Mouse (Mus musculus) heart, postnatal 0 days (tissue): ENCODE measurements at regions not wholly inside any gene's neighbourhood (a gene's known extent, or its start where the extent isn't known, plus 50 kb on each side); places are given as distances from the start of the nearest gene placed in this dataset.

ENCODE experiments used
- ATAC-seq: fragments of 200-750 bp; cut with Nextera tagmentation; 2 replicates; pipeline ENCODE4 v1.8.0; 2017; ENCODE audit warnings: low read depth, moderate number of reproducible peaks, moderate library complexity; ENCODE audit not compliant: insufficient read depth
- DNase-seq: peaks from one replicate; pipeline ENCODE4 v3.0.0-alpha.2; 2016; ENCODE audit warnings: low spot score
- H3K27ac ChIP-seq: fragments of 300-500 bp; sonication (generic); 2 replicates; pipeline ENCODE4 v1.5.1; 2014; ENCODE audit warnings: low read depth, mild to moderate bottlenecking
- H3K27me3 ChIP-seq: fragments of 300-500 bp; sonication (generic); 2 replicates; pipeline ENCODE4 v1.6.1; 2014; ENCODE audit warnings: low read length, mixed read lengths; ENCODE audit not compliant: control insufficient read depth, insufficient read depth
- H3K36me3 ChIP-seq: fragments of 300-500 bp; sonication (generic); replicated peaks from 2 replicates; pipeline ENCODE4 v1.6.1; 2014; ENCODE audit warnings: low read length, mixed read lengths; ENCODE audit not compliant: control insufficient read depth, insufficient read depth
- H3K4me1 ChIP-seq: fragments of 300-500 bp; sonication (generic); 2 replicates; pipeline ENCODE4 v1.6.1; 2014; ENCODE audit warnings: antibody characterized with exemption; ENCODE audit not compliant: control insufficient read depth, insufficient read depth
- H3K4me2 ChIP-seq: fragments of 300-500 bp; sonication (generic); 2 replicates; pipeline ENCODE4 v1.6.1; 2014; ENCODE audit warnings: low read depth, mild to moderate bottlenecking, low read length, moderate library complexity
- H3K4me3 ChIP-seq: fragments of 300-500 bp; sonication (generic); 2 replicates; pipeline ENCODE4 v1.5.1; 2014; ENCODE audit warnings: low read depth, low read length
- H3K9ac ChIP-seq: fragments of 300-500 bp; sonication (generic); replicated peaks from 2 replicates; pipeline ENCODE4 v1.6.1; 2014; ENCODE audit warnings: low read depth, low read length, mixed read lengths
- H3K9me3 ChIP-seq: fragments of 300-500 bp; sonication (generic); replicated peaks from 2 replicates; pipeline ENCODE4 v1.6.1; 2016; ENCODE audit warnings: low read length; ENCODE audit not compliant: control insufficient read depth
- CTCF ChIP-seq: IDR thresholded peaks from 2 replicates; pipeline ENCODE4 v1.5.1; 2016; ENCODE audit warnings: antibody characterized with exemption, control low read depth, low read depth
- EP300 ChIP-seq: IDR thresholded peaks from 2 replicates; pipeline ENCODE4 v1.6.1; 2016; ENCODE audit warnings: antibody characterized with exemption, low read depth
- WGBS: fragments of 180-500 bp; shearing (Covaris S2); extraction: QIAGEN DNeasy Blood & Tissue Kit; methylation state at CpG from one replicate; pipeline ENCODE4 v1.1.7; 2014; 5-methylcytosine and 5-hydroxymethylcytosine counted together

- peaks cover 11% of the 10 kb centered on the region; the same call in 1 of the 2 replicates for H3K4me1 ChIP-seq
- no peak overlapping the region for H3K9ac ChIP-seq
- under 1% methylated on average over 11 of the region's 11 CpGs for WGBS
- peak overlapping the region; percentile 45 for H3K4me3 ChIP-seq
- H3K9me3 ChIP-seq: no peaks in the 10 kb centered on the region
- peak overlapping the region; percentile 74 for H3K4me2 ChIP-seq
- peaks cover 23% of the 10 kb centered on the region for H3K27me3 ChIP-seq
- peak overlapping the region; percentile 92 for H3K27ac ChIP-seq
- DNase-seq (peak; percentile 99), ATAC-seq (peak; percentile 84)
- peak; percentile 69; the same call in 1 of the 2 replicates for TF ChIP-seq EP300
- TF ChIP-seq CTCF: peak; percentile 74
- no peaks in the 10 kb centered on the region for H3K36me3 ChIP-seq
Observed at GRCm38 (mm10) chr6:51170871-51171270, 261.6 kb upstream of the Nfe2l3 start.

DNA sequence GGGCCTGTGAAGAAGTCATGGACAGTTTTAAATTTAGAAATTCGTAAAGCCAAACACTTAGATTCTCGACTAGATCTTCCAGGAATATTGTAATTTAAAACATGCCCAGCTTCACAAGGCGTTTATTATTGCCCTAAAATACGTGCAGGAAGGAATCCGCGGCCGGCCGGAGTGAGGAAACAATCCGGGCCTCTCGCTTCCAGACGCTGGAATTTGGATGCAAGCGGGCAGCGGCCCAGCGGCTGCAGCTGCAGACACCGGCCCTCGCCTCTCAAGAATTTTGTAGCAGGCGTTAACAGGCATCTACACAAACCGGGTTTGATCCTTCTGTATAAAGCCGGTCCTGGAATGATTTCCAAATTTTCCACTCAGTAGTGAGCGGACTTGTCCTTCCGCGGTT lies 260.7 kb upstream of the Nfe2l3 start:
- Histone ChIP-seq H3K9me3 (no peaks in the 10 kb centered on the region), H3K4me2 (peak overlapping the region; percentile 78), H3K36me3 (no peaks in the 10 kb centered on the region), H3K9ac (peak overlapping the region; percentile 47), H3K4me1 (peaks cover 11% of the 10 kb centered on the region; the same call in 1 of the 2 replicates), H3K27me3 (peaks cover 32% of the 10 kb centered on the region), H3K4me3 (peak overlapping the region; percentile 48), H3K27ac (peak overlapping the region; percentile 82)
- TF ChIP-seq CTCF (no peak), EP300 (no peak)
- DNase-seq (peak; percentile 72), ATAC-seq (no peak)
- WGBS: 2% methylated on average over 22 of the region's 22 CpGs

DNA sequence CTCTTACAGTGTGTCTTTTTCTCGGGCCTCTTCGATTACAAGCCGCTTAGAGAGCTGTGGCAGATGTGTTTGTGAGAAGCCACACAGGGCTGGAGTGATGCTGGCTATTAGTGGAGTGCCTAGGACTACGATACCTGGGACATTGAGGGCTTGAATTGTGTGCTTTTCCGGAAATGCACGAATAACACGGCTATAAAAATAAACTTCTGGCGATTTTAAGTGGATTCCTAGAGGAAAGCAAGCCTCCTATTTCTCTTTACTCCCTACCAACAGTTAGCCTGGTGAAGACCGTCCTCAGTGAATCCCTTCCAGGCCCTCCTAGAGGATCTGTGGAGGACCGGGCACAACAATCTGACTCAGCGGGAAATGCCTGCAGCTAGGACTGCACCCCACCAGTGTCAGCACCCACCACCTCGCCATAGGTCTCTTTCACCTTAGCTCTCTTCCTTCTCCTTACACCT lies 260.1 kb upstream of the Nfe2l3 start:
- peak overlapping the region; percentile 48 for H3K4me3 ChIP-seq
- peak overlapping the region; percentile 78 for H3K4me2 ChIP-seq
- H3K4me1 ChIP-seq: peaks cover 11% of the 10 kb centered on the region; the same call in 1 of the 2 replicates
- ATAC-seq (peak; percentile 8; the same call in 1 of the 2 replicates), DNase-seq (peak; percentile 32)
- peak overlapping the region; percentile 47 for H3K9ac ChIP-seq
- no peak for TF ChIP-seq EP300
- no peak for TF ChIP-seq CTCF
- no peaks in the 10 kb centered on the region for H3K36me3 ChIP-seq
- peak overlapping the region; percentile 82 for H3K27ac ChIP-seq
- H3K9me3 ChIP-seq: no peaks in the 10 kb centered on the region
- H3K27me3 ChIP-seq: peaks cover 38% of the 10 kb centered on the region
- WGBS: 8% methylated on average over 12 of the region's 12 CpGs

DNA sequence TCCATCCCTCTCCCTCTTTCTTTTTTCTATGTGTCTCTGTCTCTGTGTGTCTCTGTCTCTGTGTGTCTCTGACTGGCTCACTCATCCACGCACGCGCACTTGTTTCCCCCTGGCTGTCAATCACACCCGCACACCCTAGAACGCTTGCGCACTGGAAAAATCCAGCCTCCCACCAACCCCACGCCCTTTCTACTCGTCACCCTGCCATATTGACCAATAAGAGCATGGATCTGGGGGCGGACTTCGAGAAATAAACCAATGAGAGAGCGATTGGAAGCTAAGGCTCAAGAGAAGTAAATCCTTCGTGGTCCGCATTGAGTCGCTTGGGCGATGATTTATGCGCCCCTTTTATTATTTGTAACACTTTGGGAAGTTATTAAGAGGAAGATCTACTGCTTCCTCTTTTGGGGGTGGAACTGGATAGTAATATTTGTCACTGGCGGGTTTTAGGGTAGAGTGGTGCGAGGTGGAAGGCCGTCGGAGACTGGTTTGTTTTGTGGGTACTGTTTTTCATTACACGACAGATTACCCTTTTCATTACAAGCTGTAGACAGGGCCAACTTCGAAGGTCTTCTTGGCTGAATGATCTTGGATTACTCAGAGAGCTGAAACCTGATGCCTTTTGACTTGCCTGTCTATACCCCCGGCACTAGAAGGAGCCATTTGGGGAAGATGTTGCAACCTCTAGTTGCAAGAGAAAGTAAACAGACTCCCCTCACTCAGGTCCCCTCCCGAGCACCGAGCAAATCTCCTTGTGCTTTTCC lies 259.4 kb upstream of the Nfe2l3 start:
- H3K4me3 ChIP-seq: peak overlapping the region; percentile 48
- no peaks in the 10 kb centered on the region for H3K36me3 ChIP-seq
- DNase-seq: peak; percentile 96
- peaks cover 11% of the 10 kb centered on the region; the same call in 1 of the 2 replicates for H3K4me1 ChIP-seq
- WGBS: under 1% methylated on average over 25 of the region's 25 CpGs
- peaks cover 45% of the 10 kb centered on the region for H3K27me3 ChIP-seq
- no peak for TF ChIP-seq CTCF
- TF ChIP-seq EP300: no peak
- peak overlapping the region; percentile 47; the same call in 1 of the 2 replicates for H3K9ac ChIP-seq
- no peaks in the 10 kb centered on the region for H3K9me3 ChIP-seq
- H3K4me2 ChIP-seq: peak overlapping the region; percentile 78
- H3K27ac ChIP-seq: peak overlapping the region; percentile 82
- ATAC-seq: peak; percentile 89

GRCm38 (mm10) chr6:51173620-51174442 lies 258.6 kb upstream of the Nfe2l3 start:
- DNase-seq (no peak), ATAC-seq (no peak)
- WGBS: 5% methylated on average over 28 of the region's 28 CpGs
- peak overlapping the region; percentile 42 for H3K9ac ChIP-seq
- H3K4me2 ChIP-seq: peak overlapping the region; percentile 78
- H3K4me3 ChIP-seq: peak overlapping the region; percentile 48
- no peaks in the 10 kb centered on the region for H3K9me3 ChIP-seq
- H3K36me3 ChIP-seq: no peaks in the 10 kb centered on the region
- H3K27me3 ChIP-seq: peaks cover 46% of the 10 kb centered on the region
- H3K4me1 ChIP-seq: peaks cover 11% of the 10 kb centered on the region; the same call in 1 of the 2 replicates
- H3K27ac ChIP-seq: peak overlapping the region; percentile 79
- no peak for TF ChIP-seq EP300
